Mouse (Mus musculus): ENCODE data around the gene Vmn2r92.
"Not testable (repeated sequence)": the region's sequence is repeated elsewhere in the genome, so short reads cannot be mapped to it uniquely, and the experiment has no call there.

Gene Vmn2r92

DNA sequence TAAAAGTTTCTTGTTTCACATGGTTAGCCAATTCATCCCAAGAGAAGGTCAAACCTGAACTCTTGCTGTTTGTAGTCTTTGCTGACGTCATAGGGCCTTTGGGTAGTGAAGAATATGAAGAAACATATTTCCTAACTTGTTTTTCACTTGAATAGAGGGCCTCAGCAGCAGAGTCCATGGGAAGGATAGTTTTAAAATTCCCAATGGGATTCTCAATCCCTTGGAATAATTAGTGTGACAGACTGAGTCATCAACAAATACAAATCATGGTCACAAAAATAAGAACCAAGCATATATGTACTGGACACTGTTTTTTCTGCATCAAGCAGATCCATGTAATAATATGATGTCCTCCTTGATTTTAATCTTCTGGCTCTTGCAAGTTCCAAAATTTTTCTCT, at the start of gene Vmn2r92:
TSS of gene Vmn2r92 (plus strand) at position 301 of the 400 bp plus-strand sequence.
- DNase-seq (ENCODE audit: low read depth, low spot score), result not testable (repeated sequence)

DNA sequence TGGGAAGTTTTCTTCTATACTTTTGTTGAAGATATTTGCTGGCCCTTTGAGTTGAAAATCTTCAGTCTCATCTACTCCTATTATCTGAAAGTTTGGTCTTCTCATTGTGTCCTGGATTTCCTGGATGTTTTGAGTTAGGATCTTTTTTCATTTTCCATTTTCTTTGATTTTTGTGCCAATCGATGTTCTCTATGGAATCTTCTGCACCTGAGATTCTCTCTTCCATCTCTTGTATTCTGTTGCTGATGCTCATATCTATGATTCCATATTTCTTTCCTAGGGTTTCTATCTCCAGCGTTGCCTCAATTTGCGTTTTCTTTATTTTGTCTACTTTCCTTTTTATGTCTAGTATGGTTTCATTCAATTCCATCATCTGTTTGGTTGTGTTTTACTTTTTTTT, 49.4 kb upstream of the Vmn2r92 start:
- DNase-seq (ENCODE audit: low read depth, low spot score), result not testable (repeated sequence)

GRCm38 (mm10) chr17:18161194-18161593, 9.5 kb downstream of the Vmn2r92 start:
- DNase-seq (ENCODE audit: low read depth, low spot score), result not testable (repeated sequence)

- no peak for DNase-seq (ENCODE audit: low read depth, low spot score)
Measured at GRCm38 (mm10) chr17:18189732-18190131, 38.0 kb downstream of the Vmn2r92 start.

GRCm38 (mm10) chr17:18221300-18221699, 69.6 kb downstream of the Vmn2r92 start:
- no peak for DNase-seq (ENCODE audit: low read depth, low spot score)

- no peak for DNase-seq (ENCODE audit: low read depth, low spot score)
Measured at GRCm38 (mm10) chr17:18231996-18232395, 80.3 kb downstream of the Vmn2r92 start.

DNA sequence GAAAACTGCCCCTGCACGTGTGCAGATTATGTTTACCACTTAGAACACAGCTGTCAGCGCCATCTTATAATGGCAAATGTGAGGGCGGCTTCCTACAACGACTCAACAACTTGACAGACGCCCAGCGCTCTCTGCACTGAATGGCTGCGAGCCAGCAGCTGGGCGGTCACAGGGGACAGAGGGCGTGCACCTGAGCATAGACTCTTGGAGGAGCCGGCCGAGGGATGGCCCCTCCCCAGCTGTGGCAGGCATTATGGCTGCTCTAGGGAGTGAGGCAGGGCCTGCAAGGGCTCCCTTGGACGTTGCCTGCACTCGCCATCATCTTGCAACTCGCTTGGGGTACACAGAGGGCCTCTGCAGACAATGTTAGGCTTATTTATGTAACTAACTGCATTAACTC, 85.2 kb downstream of the Vmn2r92 start:
- no peak for DNase-seq (ENCODE audit: low read depth, low spot score)
